Mouse (Mus musculus) layer of hippocampus, adult 11-12 months (tissue): ENCODE data around the gene Tmem110.

Source experiments
- DNase-seq: peaks from one replicate; pipeline ENCODE4 v3.0.0; 2022; ENCODE audit warnings: low spot score

The Tmem110 gene

DNA sequence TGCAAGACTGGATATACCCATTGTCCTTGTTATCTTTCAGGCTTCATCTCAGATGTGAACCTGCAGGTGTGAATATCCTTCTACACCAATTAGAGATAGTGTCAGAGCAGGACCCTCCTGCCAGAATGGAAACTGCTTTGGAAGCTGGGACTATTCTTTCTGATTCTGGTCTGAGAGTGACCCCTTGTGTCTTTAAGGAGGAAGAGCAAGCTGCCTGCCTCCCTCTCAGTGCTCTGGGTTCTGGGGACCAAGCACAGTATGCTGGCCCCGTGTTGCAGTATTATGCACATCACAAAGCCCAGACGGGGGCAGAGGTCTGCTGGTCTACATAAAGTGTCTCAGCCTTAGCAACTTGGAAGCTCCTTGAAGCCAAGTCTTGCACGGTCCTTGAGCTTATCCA lies 39.9 kb downstream of the Tmem110 start:
- DNase-seq, result no peak

DNA sequence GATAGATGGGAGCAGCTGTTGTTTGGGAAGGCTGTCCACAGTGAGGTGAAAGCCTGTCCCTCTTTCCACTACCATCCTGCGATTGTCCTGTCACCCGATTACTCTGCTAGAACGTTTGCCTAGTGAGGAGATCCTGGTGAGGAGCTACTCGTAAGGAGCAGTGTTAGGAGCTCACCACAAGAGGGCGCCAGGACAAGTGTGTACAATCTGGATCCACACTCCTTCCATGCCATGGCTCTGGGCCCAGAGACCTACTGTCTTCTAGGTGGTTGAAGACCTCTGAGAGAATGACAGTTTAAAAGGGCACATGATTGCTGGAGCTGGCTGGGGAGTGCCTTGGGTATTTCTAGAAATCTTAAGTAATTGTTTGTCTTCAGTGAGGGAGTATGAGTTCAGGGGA lies 41.7 kb downstream of the Tmem110 start:
- DNase-seq, result peak; percentile 72

- DNase-seq, result no peak
Measured at GRCm38 (mm10) chr14:30868826-30869225, 43.4 kb downstream of the Tmem110 start.

- DNase-seq, result no peak
Measured at GRCm38 (mm10) chr14:30869391-30869801, 44.0 kb downstream of the Tmem110 start.

- DNase-seq, result no peak
Measured at GRCm38 (mm10) chr14:30870206-30871147, 45.1 kb downstream of the Tmem110 start.

DNA sequence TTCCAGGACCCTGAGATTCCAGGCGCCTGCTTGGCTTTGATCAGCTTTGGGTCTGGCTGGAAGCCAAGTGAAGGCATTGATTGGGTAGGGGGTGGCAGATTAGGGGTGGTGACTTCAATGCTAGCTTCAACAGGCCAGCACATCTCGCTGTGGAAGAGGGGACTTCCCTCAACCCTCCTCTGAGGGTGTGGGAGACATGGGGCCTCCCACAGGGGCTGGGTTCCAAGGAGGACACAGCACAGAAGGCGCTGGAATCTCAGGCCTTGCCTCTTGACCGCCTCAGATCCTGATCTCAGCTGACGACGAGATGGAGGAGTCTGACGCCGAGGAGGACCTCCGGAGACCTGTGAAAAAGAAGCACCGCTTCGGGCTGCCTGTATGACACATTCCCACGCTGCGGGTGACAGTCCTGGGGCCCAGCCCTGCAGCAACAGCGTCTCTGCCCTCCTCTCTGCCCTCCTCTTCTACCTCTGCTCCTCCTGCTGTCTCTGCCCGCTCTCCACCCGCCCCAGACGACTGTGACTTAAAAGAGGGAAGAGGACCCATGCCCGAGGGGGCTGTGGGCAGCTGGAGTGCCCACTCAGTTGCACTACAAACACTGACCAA lies 48.8 kb downstream of the Tmem110 start:
- no peak for DNase-seq

GRCm38 (mm10) chr14:30875130-30875865 lies 49.9 kb downstream of the Tmem110 start:
- no peak for DNase-seq

GRCm38 (mm10) chr14:30875955-30876354 lies 50.6 kb downstream of the Tmem110 start:
- no peak for DNase-seq

DNA sequence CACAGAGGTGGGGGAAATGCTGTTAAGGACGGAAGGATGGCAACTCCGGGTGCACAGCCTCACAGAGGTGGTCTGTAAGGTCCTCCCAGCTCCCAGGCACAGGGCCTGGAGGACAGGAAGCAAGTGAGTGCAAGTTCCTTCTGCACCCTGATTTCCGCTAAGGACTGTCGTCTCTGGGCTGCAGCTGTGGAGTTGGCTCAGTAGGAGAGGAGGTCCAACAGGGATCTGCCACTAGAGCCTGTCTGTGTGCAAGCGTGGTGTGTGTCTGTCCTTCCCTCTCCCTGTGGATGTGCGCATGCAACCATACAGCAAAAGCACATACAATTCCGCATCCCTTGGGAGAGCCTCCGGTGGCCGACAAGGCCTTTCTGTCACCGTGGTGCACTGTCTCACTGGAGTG lies 51.1 kb downstream of the Tmem110 start:
- DNase-seq, result no peak

- DNase-seq, result no peak
Measured at GRCm38 (mm10) chr14:30877827-30878226, 52.4 kb downstream of the Tmem110 start.

- DNase-seq, result no peak
Measured at GRCm38 (mm10) chr14:30878958-30879571, 53.7 kb downstream of the Tmem110 start, which contains the start of gene Mustn1. Mustn1 (plus strand) TSS chr14:30879200.

GRCm38 (mm10) chr14:30879794-30880193 lies 54.4 kb downstream of the Tmem110 start:
- no peak for DNase-seq

- DNase-seq, result no peak
Measured at GRCm38 (mm10) chr14:30880251-30880650, 54.9 kb downstream of the Tmem110 start.

DNA sequence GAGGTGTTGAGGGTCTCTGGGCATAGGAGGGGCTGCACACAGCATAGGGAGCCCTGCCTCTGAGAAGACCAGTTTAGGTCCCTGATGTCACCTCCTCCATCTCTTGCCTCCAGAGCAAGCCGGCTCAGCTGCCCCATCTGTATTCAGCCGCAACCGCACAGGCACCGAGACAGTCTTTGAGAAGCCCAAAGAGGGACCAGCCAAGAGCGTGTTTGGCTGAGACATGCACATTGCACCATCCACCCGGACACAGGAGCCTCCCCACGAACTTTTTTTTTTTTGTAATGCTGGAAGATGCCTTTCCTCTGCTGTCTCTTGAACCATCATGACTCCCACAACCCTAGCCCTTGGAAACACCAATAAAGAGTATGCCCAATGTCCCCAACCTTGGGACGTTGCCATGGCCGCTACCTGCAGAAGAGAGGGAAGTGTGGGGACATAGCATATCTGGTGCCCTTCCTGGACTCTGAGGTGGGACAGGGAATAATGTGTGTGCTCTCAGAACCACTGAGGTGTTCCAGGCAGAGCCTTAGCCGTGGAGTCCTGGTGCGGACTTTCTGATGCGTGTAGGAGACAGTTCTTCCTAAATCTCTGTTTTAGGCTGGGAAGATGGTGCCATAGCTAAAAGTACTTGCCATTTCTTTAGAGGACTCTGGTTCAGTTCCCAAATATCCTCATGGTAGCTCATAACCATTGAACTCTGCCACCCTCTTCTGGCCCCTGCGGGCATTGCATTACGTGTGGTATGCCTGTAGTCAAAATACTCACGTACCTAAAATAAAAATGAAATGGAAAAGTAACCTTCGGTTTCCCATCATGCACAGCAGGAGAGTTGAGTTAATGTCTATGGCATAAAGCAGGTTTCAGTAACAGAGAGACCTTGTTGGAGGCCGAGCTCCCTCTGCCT lies 55.7 kb downstream of the Tmem110 start:
- peak; percentile 60 for DNase-seq

DNA sequence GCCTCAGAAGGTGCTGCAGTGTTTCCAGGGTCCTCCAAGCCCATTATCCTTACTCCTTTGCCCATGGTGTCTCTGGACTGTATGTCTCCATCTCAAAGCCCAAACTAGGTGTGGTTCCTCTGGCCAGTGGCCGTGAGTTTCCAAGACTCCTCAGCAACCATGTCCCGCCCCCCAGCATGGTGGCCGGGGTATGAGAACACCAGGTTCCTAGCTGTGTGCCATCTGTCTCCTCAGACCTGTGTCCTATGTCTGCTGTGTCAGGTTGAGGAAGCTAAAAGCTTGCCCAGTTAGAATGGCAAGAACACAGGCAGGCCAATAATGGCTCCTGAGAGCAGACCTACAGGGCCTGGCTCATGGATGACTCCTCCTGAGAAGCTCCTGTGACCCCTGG lies 56.3 kb downstream of the Tmem110 start:
- DNase-seq, result no peak

- DNase-seq, result no peak
Measured at GRCm38 (mm10) chr14:30885298-30885697, 59.9 kb downstream of the Tmem110 start.

GRCm38 (mm10) chr14:30886204-30886603 lies 60.8 kb downstream of the Tmem110 start, which contains the start of gene Itih4:
Itih4 (plus strand) TSS chr14:30886476.
- DNase-seq, result no peak

DNA sequence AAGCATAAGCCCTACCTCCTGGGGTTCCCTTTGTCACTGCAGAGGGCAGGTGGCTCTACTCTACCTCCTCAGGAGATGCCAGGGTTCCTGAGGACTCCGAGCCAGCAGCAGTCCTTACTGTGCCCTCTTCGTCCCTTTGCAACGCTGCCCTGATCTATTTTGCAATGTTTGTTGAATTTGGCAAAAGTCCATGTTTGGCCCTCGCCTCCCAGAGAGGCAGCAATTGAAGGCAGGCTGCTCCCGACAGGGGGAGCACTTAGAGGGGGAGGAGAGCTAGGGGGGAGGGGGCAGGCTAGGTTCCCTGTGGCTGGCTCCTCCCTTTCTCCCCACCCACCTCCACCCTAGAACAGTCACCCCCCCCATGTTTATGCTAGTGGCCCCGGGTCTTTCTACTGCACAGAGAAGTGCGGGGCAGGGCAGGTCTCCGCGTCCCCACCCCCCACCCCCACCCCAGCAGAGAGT lies 62.9 kb downstream of the Tmem110 start:
- no peak for DNase-seq

GRCm38 (mm10) chr14:30899972-30900371 lies 74.6 kb downstream of the Tmem110 start:
- DNase-seq, result no peak

DNA sequence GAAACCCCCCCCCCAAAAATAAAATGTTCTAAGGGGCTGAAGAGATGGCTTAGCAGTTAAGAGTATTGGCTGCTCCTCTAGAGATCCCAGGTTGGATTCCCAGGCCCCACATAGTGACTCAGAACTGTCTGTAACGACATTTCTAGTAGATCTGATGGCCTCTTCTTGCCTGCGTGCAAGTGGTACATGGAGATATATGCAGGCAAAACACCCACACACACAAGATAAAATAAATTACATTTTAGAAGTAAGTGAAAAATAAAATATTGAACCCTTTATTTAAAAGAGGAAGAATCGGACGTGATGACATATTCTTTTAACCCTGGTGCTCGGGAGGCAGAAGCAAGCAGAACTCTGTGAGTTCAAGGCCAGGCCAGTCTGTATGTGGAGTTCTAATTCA lies 77.2 kb downstream of the Tmem110 start:
- no peak for DNase-seq

GRCm38 (mm10) chr14:30903036-30903435 lies 77.6 kb downstream of the Tmem110 start:
- DNase-seq, result no peak
